Mouse (Mus musculus) C2C12 (cell line): ENCODE measurements around the gene Ugt1a5. TPM values are rescaled to one million over a fixed set of nuclear protein-coding genes. Genes with fewer than 3 reads are reported as not detected.

Experiments used
- H3K27me3 ChIP-seq: one replicate; pipeline ENCODE4 v1.6.1; 2011; ENCODE audit not compliant: control insufficient read depth, insufficient read depth, insufficient read length
- H3K36me3 ChIP-seq: one replicate; pipeline ENCODE4 v1.6.1; 2011; ENCODE audit not compliant: control insufficient read depth, insufficient read depth
- H3K4me3 ChIP-seq: one replicate; pipeline ENCODE4 v1.5.1; 2011; ENCODE audit warnings: mild to moderate bottlenecking, control low read depth; ENCODE audit not compliant: poor library complexity, insufficient read depth, severe bottlenecking
- H3K79me2 ChIP-seq: one replicate; pipeline ENCODE4 v1.6.1; 2011; ENCODE audit not compliant: control insufficient read depth, insufficient read depth
- H3K79me3 ChIP-seq: one replicate; pipeline ENCODE4 v1.6.1; 2011; ENCODE audit warnings: low read depth, control low read depth
- H3ac ChIP-seq: one replicate; pipeline ENCODE3; 2011; ENCODE audit warnings: low read depth; ENCODE audit not compliant: control insufficient read depth, insufficient read length
- CEBPB ChIP-seq: IDR thresholded peaks from one replicate; pipeline ENCODE4 v1.6.1; 2011; ENCODE audit warnings: low read depth, mild to moderate bottlenecking, control low read depth, moderate library complexity
- CTCF ChIP-seq: IDR thresholded peaks from one replicate; pipeline ENCODE4 v1.5.1; 2011; ENCODE audit not compliant: control insufficient read depth, insufficient read depth, insufficient read length
- FOSL1 ChIP-seq: IDR thresholded peaks from one replicate; pipeline ENCODE4 v1.8.0; 2011; ENCODE audit warnings: mild to moderate bottlenecking, low read length; ENCODE audit not compliant: poor library complexity, insufficient read depth, severe bottlenecking
- MAX ChIP-seq: IDR thresholded peaks from one replicate; pipeline ENCODE4 v1.6.1; 2011; ENCODE audit warnings: mild to moderate bottlenecking, control low read depth
- MYOD1 ChIP-seq: IDR thresholded peaks from one replicate; pipeline ENCODE4 v1.6.1; 2011; ENCODE audit warnings: low read depth; ENCODE audit not compliant: control insufficient read depth, insufficient read length
- MYOG ChIP-seq: IDR thresholded peaks from one replicate; pipeline ENCODE4 v1.6.1; 2011; ENCODE audit not compliant: control insufficient read depth, insufficient read length; ENCODE audit errors: extremely low read depth
- USF1 ChIP-seq: IDR thresholded peaks from one replicate; pipeline ENCODE4 v1.6.1; 2011; ENCODE audit warnings: low read depth, mild to moderate bottlenecking, control low read depth, moderate library complexity
- polyA plus RNA-seq: library from polyadenylated mRNA; unstranded; fragments of >200 nt; fragmentation: generic; extraction: Trizol; gene quantifications from one replicate; pipeline ENCODE4 v1.2.1, GENCODE M21; 2012; ENCODE audit warnings: missing spikeins

Ugt1a5 gene
- polyA plus RNA-seq, 1 experiment = not detected

GRCm38 (mm10) chr1:88215466-88216380 lies 49.9 kb downstream of the Ugt1a5 start:
- Histone ChIP-seq H3K27me3 (peaks cover 6% of the 10 kb centered on the region), H3K4me3 (no peak overlapping the region), H3ac (no peak overlapping the region), H3K79me3 (no peaks in the 10 kb centered on the region), H3K36me3 (no peaks in the 10 kb centered on the region), H3K79me2 (no peaks in the 10 kb centered on the region)
- TF ChIP-seq USF1 (no peak), MYOD1 (no peak), MYOG (no peak), MAX (no peak), CTCF (no peak), CEBPB (no peak), FOSL1 (no peak)

- H3K36me3 ChIP-seq = no peaks in the 10 kb centered on the region
- H3K79me2 ChIP-seq = no peaks in the 10 kb centered on the region
- H3K27me3 ChIP-seq = peaks cover 6% of the 10 kb centered on the region
- H3K79me3 ChIP-seq = no peaks in the 10 kb centered on the region
- no peak overlapping the region for H3K4me3 ChIP-seq
- TF ChIP-seq MAX = no peak
- no peak for TF ChIP-seq MYOD1
- TF ChIP-seq USF1 = no peak
- TF ChIP-seq CTCF = no peak
- no peak for TF ChIP-seq CEBPB
- TF ChIP-seq FOSL1 = no peak
- no peak for TF ChIP-seq MYOG
- no peak overlapping the region for H3ac ChIP-seq
Observed at GRCm38 (mm10) chr1:88216551-88216950, 50.7 kb downstream of the Ugt1a5 start.

- TF ChIP-seq USF1 = no peak
- no peak for TF ChIP-seq FOSL1
- TF ChIP-seq MYOD1 = no peak
- TF ChIP-seq MAX = no peak
- no peak for TF ChIP-seq MYOG
- no peak for TF ChIP-seq CTCF
- no peak for TF ChIP-seq CEBPB
- no peak overlapping the region for H3K4me3 ChIP-seq
- no peak overlapping the region for H3ac ChIP-seq
- H3K27me3 ChIP-seq = peaks cover 3% of the 10 kb centered on the region
- no peaks in the 10 kb centered on the region for H3K36me3 ChIP-seq
- H3K79me3 ChIP-seq = no peaks in the 10 kb centered on the region
- H3K79me2 ChIP-seq = no peaks in the 10 kb centered on the region
Observed at GRCm38 (mm10) chr1:88217144-88217543, 51.3 kb downstream of the Ugt1a5 start.

GRCm38 (mm10) chr1:88217576-88217975 lies 51.8 kb downstream of the Ugt1a5 start:
- Histone ChIP-seq H3K79me3 (no peaks in the 10 kb centered on the region), H3K36me3 (no peaks in the 10 kb centered on the region), H3K27me3 (peaks cover 3% of the 10 kb centered on the region), H3ac (no peak overlapping the region), H3K4me3 (no peak overlapping the region), H3K79me2 (no peaks in the 10 kb centered on the region)
- no peak for TF ChIP-seq MYOD1
- TF ChIP-seq CEBPB = no peak
- TF ChIP-seq MYOG = no peak
- TF ChIP-seq USF1 = no peak
- TF ChIP-seq FOSL1 = no peak
- TF ChIP-seq CTCF = no peak
- TF ChIP-seq MAX = no peak

GRCm38 (mm10) chr1:88218051-88218450 lies 52.2 kb downstream of the Ugt1a5 start:
- H3K27me3 ChIP-seq = peaks cover 3% of the 10 kb centered on the region
- H3K36me3 ChIP-seq = no peaks in the 10 kb centered on the region
- no peaks in the 10 kb centered on the region for H3K79me2 ChIP-seq
- no peaks in the 10 kb centered on the region for H3K79me3 ChIP-seq
- no peak overlapping the region for H3K4me3 ChIP-seq
- no peak for TF ChIP-seq MYOD1
- TF ChIP-seq CEBPB = no peak
- TF ChIP-seq FOSL1 = no peak
- TF ChIP-seq USF1 = no peak
- TF ChIP-seq MYOG = no peak
- TF ChIP-seq MAX = no peak
- TF ChIP-seq CTCF = no peak
- H3ac ChIP-seq = no peak overlapping the region
